Mouse (Mus musculus) stomach, postnatal 0 days (tissue): ENCODE data around the gene Spata2. TPM values are rescaled to one million over a fixed set of nuclear protein-coding genes. Genes with fewer than 3 reads are reported as not detected.

Experiments
- ATAC-seq: fragments of 200-750 bp; cut with Nextera tagmentation; 2 replicates; pipeline ENCODE4 v1.8.0; 2017; ENCODE audit not compliant: low FRiP score, low TSS enrichment
- DNase-seq: peaks from one replicate; pipeline ENCODE4 v3.0.0-alpha.2; 2016; ENCODE audit warnings: low spot score
- H3K27ac ChIP-seq: fragments of 300-500 bp; sonication (generic); replicated peaks from 2 replicates; pipeline ENCODE4 v1.5.1; 2014; ENCODE audit warnings: mild to moderate bottlenecking, control low read depth
- H3K27me3 ChIP-seq: fragments of 300-500 bp; sonication (generic); 2 replicates; pipeline ENCODE4 v1.6.1; 2014; ENCODE audit warnings: low read length; ENCODE audit not compliant: control insufficient read depth, insufficient read depth
- H3K36me3 ChIP-seq: fragments of 300-500 bp; sonication (generic); 2 replicates; pipeline ENCODE4 v1.6.1; 2014; ENCODE audit warnings: low read length, mixed read lengths; ENCODE audit not compliant: control insufficient read depth, insufficient read depth
- H3K4me1 ChIP-seq: fragments of 300-500 bp; sonication (generic); replicated peaks from 2 replicates; pipeline ENCODE4 v1.6.1; 2014; ENCODE audit warnings: antibody characterized with exemption; ENCODE audit not compliant: control insufficient read depth, insufficient read depth
- H3K4me2 ChIP-seq: fragments of 300-500 bp; sonication (generic); replicated peaks from 2 replicates; pipeline ENCODE4 v1.6.1; 2014; ENCODE audit warnings: low read depth, mild to moderate bottlenecking, control low read depth, moderate library complexity
- H3K4me3 ChIP-seq: fragments of 300-500 bp; sonication (generic); 2 replicates; pipeline ENCODE4 v1.5.1; 2014; ENCODE audit warnings: low read depth, low read length, control low read depth
- H3K9ac ChIP-seq: fragments of 300-500 bp; sonication (generic); 2 replicates; pipeline ENCODE4 v1.6.1; 2014; ENCODE audit warnings: mild to moderate bottlenecking, low read length, control low read depth, mixed read lengths
- H3K9me3 ChIP-seq: fragments of 300-500 bp; sonication (generic); 2 replicates; pipeline ENCODE4 v1.6.1; 2016; ENCODE audit warnings: low read length; ENCODE audit not compliant: control insufficient read depth
- CTCF ChIP-seq: IDR thresholded peaks from 2 replicates; pipeline ENCODE4 v1.5.1; 2016; ENCODE audit warnings: antibody characterized with exemption, low read depth, mild to moderate bottlenecking, moderate library complexity
- EP300 ChIP-seq: optimal IDR thresholded peaks from 2 replicates; pipeline ENCODE3; 2016; ENCODE audit warnings: antibody characterized with exemption
- WGBS: fragments of 180-500 bp; shearing (Covaris S2); extraction: QIAGEN DNeasy Blood & Tissue Kit; methylation state at CpG from one replicate; pipeline ENCODE4 v1.1.7; 2014; 5-methylcytosine and 5-hydroxymethylcytosine counted together
- polyA plus RNA-seq: library from polyadenylated mRNA; unstranded; fragments of >200 nt; fragmentation: Nextera tagmentation; extraction: Ambion mirVana; gene quantifications from 2 replicates; pipeline ENCODE4 v1.2.1, GENCODE M21; 2015

Spata2 gene
- 9.4 and 11.3 TPM in 2 replicates for polyA plus RNA-seq

DNA sequence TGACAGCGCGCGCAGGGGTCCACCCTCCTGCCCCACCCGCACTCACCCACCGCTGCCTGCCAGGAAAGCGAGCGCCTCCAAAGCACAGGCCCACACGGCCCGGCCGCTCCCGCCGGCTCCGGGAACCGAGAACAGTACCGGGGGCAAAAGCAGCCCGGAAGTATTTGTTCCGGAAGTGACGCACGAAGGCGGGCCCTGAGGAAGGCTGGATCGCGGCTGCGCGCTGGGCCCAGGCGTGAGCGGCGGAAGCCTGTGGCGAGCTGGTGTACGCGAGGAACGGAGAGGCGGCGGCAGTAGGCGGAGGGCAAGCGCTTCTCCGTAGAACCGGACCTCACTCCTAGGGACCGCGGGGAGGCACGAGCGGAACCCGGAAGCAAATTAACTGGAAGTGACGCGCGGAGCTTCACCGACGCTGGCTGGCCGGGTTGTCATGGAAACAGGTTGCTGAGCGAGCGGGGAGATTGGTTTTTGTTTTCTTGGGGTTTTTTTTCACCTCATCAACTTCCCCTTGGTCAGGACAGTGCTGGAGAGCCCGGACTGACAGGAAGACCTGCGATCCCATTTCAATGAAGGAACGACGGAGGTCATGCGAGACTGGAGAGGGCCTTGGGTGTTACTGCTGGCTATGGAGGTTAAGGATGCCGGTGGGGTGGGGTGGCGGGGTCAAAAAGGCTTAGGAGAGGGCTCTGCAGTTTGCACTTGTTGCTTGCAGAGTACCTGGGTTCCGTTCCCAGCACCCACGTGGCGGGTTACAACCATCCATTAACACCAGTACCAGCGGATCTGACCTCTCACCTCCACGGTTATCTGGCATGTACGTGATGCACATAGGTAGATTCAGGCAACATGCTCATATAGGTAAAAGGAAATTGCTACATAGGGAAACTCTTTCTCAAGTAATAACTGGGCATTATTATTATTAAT is at the start of gene Spata2:
TSS of gene Spata2 (minus strand) at position 175 of the 924 bp plus-strand sequence.
- under 1% methylated on average over 63 of the region's 63 CpGs for WGBS
- H3K4me3 ChIP-seq: peak within 1 kb of the TSS; percentile 100
- peak; percentile 94 for DNase-seq
- peak within 1 kb of the TSS; percentile 79 for H3K4me2 ChIP-seq
- H3K9me3 ChIP-seq: no peaks in the 10 kb centered on the region
- TF ChIP-seq EP300 (no peak), CTCF (no peak; the same call in 1 of the 2 replicates)
- no peaks in the 10 kb centered on the region for H3K27me3 ChIP-seq
- ATAC-seq: peak; percentile 89
- H3K27ac ChIP-seq: peak within 1 kb of the TSS; percentile 97
- peak within 1 kb of the TSS; percentile 99 for H3K9ac ChIP-seq
- H3K4me1 ChIP-seq: peaks cover 4% of the 10 kb centered on the region; the same call in 1 of the 2 replicates
- no peaks in the 10 kb centered on the region for H3K36me3 ChIP-seq

DNA sequence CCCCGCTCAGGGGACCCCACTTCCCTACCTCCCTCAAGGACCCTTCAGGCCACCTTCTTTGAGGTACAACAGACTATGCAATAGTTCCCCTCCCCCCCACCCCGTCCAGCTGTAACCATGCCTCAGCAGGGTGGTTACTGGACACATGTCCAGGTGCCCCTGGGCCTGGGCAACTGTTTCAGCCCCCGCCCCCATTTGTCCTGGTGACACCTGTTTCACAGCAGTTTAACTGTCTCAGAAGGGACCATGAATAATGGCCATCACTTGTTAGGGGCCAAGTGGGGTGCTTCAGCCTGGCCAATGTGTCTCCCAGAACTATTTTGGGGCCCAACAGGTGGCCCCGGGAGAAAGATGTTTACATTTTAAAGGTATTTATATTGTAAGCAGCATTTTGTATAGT is 49.7 kb upstream of the Spata2 start:
- Histone ChIP-seq H3K36me3 (no peaks in the 10 kb centered on the region), H3K27me3 (no peaks in the 10 kb centered on the region), H3K4me2 (no peak overlapping the region), H3K27ac (no peak overlapping the region; the same call in 1 of the 2 replicates), H3K4me1 (peaks cover 5% of the 10 kb centered on the region), H3K4me3 (no peak overlapping the region), H3K9me3 (no peaks in the 10 kb centered on the region), H3K9ac (no peak overlapping the region)
- DNase-seq: no peak
- ATAC-seq: no peak
- 67% methylated on average over 4 of the region's 4 CpGs for WGBS
- TF ChIP-seq CTCF: no peak
- TF ChIP-seq EP300: no peak

DNA sequence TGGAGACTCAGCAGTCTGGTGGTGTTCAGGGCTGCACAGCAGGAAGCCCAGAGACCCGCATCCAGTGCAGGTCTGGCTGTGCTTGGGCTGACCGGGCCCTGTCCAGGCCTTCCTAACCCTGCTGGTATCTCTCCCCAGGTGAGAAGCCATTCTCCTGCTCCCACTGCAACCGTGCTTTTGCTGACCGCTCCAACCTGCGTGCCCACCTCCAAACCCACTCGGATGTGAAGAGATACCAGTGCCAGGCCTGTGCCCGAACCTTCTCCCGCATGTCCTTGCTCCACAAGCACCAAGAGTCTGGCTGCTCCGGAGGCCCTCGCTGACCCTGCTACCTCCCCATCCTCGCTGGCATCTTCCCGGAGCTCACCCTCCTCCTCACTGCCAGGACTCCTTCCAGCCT is 49.1 kb upstream of the Spata2 start:
- Histone ChIP-seq H3K4me1 (peaks cover 5% of the 10 kb centered on the region), H3K4me3 (no peak overlapping the region), H3K36me3 (no peaks in the 10 kb centered on the region), H3K27ac (no peak overlapping the region), H3K9ac (no peak overlapping the region), H3K4me2 (peak overlapping the region; percentile 73), H3K9me3 (no peaks in the 10 kb centered on the region), H3K27me3 (no peaks in the 10 kb centered on the region)
- no peak for TF ChIP-seq EP300
- no peak for TF ChIP-seq CTCF
- ATAC-seq: no peak
- DNase-seq: no peak
- 86% methylated on average over 12 of the region's 12 CpGs for WGBS

DNA sequence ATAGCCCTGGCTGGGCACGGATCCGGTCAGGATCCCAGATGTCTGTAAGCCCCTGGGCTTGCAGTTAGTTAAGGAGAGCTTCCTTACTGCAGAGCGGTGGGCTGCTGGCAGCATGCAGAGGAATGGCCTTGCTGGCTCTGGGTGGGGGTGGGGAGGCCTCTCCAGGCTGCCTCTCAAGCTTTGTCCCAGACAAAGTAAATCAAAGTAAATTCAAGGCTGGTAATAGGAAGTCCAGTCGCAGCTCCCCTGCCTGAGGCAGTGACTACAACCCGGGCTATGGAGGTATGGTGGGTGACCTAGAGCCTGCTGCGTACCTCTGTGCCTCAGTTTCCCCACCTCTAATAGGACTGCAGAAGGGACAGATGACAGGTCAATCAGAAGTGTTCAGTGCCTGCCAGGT is 48.6 kb upstream of the Spata2 start:
- DNase-seq: no peak
- 33% methylated on average over 6 of the region's 6 CpGs for WGBS
- no peaks in the 10 kb centered on the region for H3K27me3 ChIP-seq

DNA sequence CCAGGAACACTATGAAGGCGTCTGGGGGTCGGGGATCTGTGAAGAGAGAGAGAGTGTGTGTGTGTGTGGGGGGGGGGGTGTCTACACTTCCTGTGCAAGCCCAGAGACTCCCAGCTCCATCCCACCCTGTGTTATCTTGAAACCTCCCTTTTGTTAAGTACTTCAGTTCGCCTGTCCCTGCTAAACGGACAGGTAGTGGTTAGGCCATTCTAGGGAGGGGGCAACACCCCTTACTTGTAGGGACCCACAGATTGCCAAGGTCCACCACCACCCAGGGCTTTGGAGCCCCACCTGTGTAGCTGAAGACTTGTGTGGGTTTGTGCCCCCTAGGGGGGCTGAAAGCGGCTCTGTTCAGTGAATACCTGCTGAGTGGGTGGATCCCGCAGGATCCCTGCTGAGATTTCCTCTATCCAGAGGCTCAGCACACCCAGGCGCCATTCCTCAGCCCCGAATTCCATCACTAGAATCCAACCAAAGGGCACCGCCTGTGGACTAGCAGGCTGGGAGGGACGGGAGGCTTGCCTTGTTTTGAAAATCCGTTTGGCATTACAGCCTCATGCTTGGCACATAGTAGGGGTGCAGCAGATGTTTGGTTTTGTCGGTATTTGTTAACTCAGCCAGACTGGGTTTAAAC is 47.9 kb upstream of the Spata2 start:
- no peak for DNase-seq
- H3K27me3 ChIP-seq: no peaks in the 10 kb centered on the region
- peak overlapping the region; percentile 27 for H3K9ac ChIP-seq
- TF ChIP-seq CTCF (no peak), EP300 (no peak)
- H3K36me3 ChIP-seq: no peaks in the 10 kb centered on the region
- peak overlapping the region; percentile 58 for H3K27ac ChIP-seq
- ATAC-seq: no peak
- peak overlapping the region; percentile 51 for H3K4me3 ChIP-seq
- no peaks in the 10 kb centered on the region for H3K9me3 ChIP-seq
- H3K4me1 ChIP-seq: peaks cover 5% of the 10 kb centered on the region
- peak overlapping the region; percentile 73 for H3K4me2 ChIP-seq
- WGBS: 48% methylated on average over 12 of the region's 12 CpGs

More for the DNA sequence above, 48.6 kb upstream of the Spata2 start:
- TF ChIP-seq EP300 (no peak), CTCF (no peak)
- Histone ChIP-seq H3K27ac (no peak overlapping the region), H3K4me1 (peaks cover 5% of the 10 kb centered on the region), H3K4me3 (peak overlapping the region; percentile 51), H3K9me3 (no peaks in the 10 kb centered on the region), H3K36me3 (no peaks in the 10 kb centered on the region), H3K4me2 (peak overlapping the region; percentile 73), H3K9ac (peak overlapping the region; percentile 9; the same call in 1 of the 2 replicates)
- no peak for ATAC-seq
